8 mouse cellular contexts compared by ENCODE assay signal in the genomic region with DNA sequence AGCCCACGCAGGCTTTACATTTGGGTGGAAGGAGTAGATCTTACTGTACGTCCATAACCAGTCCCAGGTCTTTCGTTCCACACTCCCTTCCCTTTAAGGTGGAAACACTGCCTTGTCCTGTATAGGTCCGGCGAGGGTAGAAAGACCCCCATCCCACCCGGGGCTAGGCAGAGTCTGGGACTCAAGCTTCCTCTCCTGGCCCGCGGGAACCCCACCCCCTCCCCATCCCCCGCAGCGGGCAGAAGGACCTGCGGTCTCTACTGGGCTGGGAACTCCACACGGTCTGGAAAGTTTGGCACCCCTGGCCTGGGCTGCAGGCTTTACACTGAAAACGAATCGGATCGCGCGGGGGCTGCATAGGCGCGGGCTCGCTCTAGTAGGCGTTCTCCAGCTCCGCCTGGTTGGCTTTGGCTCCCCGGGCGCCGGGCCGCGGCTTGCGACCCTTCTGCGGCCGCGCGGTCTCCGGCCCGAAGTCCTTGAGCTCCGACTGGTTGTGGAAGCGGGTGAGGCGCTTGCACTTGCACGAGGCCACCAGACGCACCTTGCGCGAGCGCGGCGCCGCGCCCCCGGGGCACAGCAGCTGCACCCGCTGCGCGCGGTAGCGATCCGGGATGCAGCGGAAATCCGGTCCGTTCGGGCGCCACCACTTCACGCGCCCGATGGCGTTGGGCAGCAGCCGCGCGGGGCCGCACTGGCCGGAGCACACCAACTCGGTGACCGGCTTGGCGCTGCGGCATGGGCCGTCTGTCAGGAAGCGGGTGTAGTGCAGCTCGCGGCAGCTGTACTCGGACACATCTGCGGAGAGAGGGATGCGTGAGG. TPM values are rescaled to one million over a fixed set of nuclear protein-coding genes. Genes with fewer than 3 reads are reported as not detected.
DNase-seq lines count a peak whose midpoint lies in the region; ATAC-seq and TF ChIP-seq lines count a peak whose summit lies in the region.

No protein-coding gene starts in this region.

- peak overlapping the region; percentile 93 for H3K4me2 ChIP-seq in forebrain, embryonic 11.5 days (ENCODE audit: low read depth, low read length, severe bottlenecking)
- peak overlapping the region; percentile 85 for H3K4me2 ChIP-seq in kidney, postnatal 0 days (ENCODE audit: low read length)
- peak overlapping the region; percentile 93 for H3K4me2 ChIP-seq in midbrain, embryonic 14.5 days (ENCODE audit: low read length)

- no peak for TF ChIP-seq CTCF in kidney, postnatal 0 days (IDR thresholded peaks at IDR 0.05; ENCODE audit: low read depth)

- H3K27me3 ChIP-seq in heart, embryonic 10.5 days (ENCODE audit: insufficient read depth, poor library complexity, severe bottlenecking): peaks cover 95% of the 10 kb centered on the region
- H3K27me3 ChIP-seq in forebrain, embryonic 11.5 days (ENCODE audit: control insufficient read depth, insufficient read depth, low read length): peaks cover 58% of the 10 kb centered on the region
- H3K27me3 ChIP-seq in kidney, postnatal 0 days (ENCODE audit: insufficient read depth, low read length): peaks cover 19% of the 10 kb centered on the region
- H3K27me3 ChIP-seq in midbrain, embryonic 14.5 days (ENCODE audit: control insufficient read depth, insufficient read depth, low read length): peaks cover 53% of the 10 kb centered on the region

- DNase-seq in heart, embryonic 10.5 days (ENCODE audit: low spot score): peak; percentile 80
- DNase-seq in heart, adult 8-10 months (ENCODE audit: low spot score): no peak
- DNase-seq in ZHBTc4 (ENCODE audit: low read depth, low spot score): peak; percentile 70
- peak; percentile 77 for DNase-seq in forebrain, embryonic 11.5 days (ENCODE audit: low spot score)
- peak; percentile 62 for DNase-seq in kidney, postnatal 0 days (ENCODE audit: low spot score)
- peak; percentile 76 for DNase-seq in midbrain, embryonic 14.5 days
- DNase-seq in urinary bladder, postnatal 36 days (ENCODE audit: low spot score in 2 of 2): no peak
- DNase-seq in layer of hippocampus, postnatal 14 days (ENCODE audit: low spot score in 2 of 2): no peak

- H3K9me3 ChIP-seq in heart, embryonic 10.5 days: no peaks in the 10 kb centered on the region
- no peaks in the 10 kb centered on the region for H3K9me3 ChIP-seq in forebrain, embryonic 11.5 days (ENCODE audit: control insufficient read depth, low read length)
- H3K9me3 ChIP-seq in kidney, postnatal 0 days (replicated peaks; ENCODE audit: low read length): no peaks in the 10 kb centered on the region
- no peaks in the 10 kb centered on the region for H3K9me3 ChIP-seq in midbrain, embryonic 14.5 days (ENCODE audit: control insufficient read depth, low read length)

- peak overlapping the region; percentile 59 for H3K9ac ChIP-seq in forebrain, embryonic 11.5 days (ENCODE audit: low read length)
- peak overlapping the region; percentile 54 for H3K9ac ChIP-seq in kidney, postnatal 0 days (ENCODE audit: low read depth, low read length)
- H3K9ac ChIP-seq in midbrain, embryonic 14.5 days (replicated peaks; ENCODE audit: low read length): peak overlapping the region; percentile 60

- H3K27ac ChIP-seq in heart, embryonic 10.5 days: peak overlapping the region; percentile 88
- H3K27ac ChIP-seq in forebrain, embryonic 11.5 days (ENCODE audit: low read depth, low read length): no peak overlapping the region
- H3K27ac ChIP-seq in kidney, postnatal 0 days: no peak overlapping the region
- no peak overlapping the region for H3K27ac ChIP-seq in midbrain, embryonic 14.5 days (replicated peaks; ENCODE audit: low read depth, low read length)

- under 1% methylated on average over 78 of the region's 78 CpGs for WGBS in heart, embryonic 10.5 days
- under 1% methylated on average over 78 of the region's 78 CpGs for WGBS in forebrain, embryonic 11.5 days
- under 1% methylated on average over 78 of the region's 78 CpGs for WGBS in kidney, postnatal 0 days
- under 1% methylated on average over 78 of the region's 78 CpGs for WGBS in midbrain, embryonic 14.5 days

- peak overlapping the region; percentile 71 for H3K4me3 ChIP-seq in heart, embryonic 10.5 days
- peak overlapping the region; percentile 51 for H3K4me3 ChIP-seq in forebrain, embryonic 11.5 days (ENCODE audit: low read depth, low read length)
- H3K4me3 ChIP-seq in kidney, postnatal 0 days (replicated peaks; ENCODE audit: low read depth, low read length): peak overlapping the region; percentile 47
- peak overlapping the region; percentile 53 for H3K4me3 ChIP-seq in midbrain, embryonic 14.5 days (replicated peaks; ENCODE audit: low read depth, low read length)

- no peaks in the 10 kb centered on the region for H3K36me3 ChIP-seq in heart, embryonic 10.5 days
- no peaks in the 10 kb centered on the region for H3K36me3 ChIP-seq in forebrain, embryonic 11.5 days (ENCODE audit: control insufficient read depth, insufficient read depth, low read length)
- no peaks in the 10 kb centered on the region for H3K36me3 ChIP-seq in kidney, postnatal 0 days (ENCODE audit: insufficient read depth, low read length)
- no peaks in the 10 kb centered on the region for H3K36me3 ChIP-seq in midbrain, embryonic 14.5 days (ENCODE audit: control insufficient read depth, insufficient read depth, low read length)

- H3K4me1 ChIP-seq in heart, embryonic 10.5 days: peaks cover 55% of the 10 kb centered on the region
- H3K4me1 ChIP-seq in forebrain, embryonic 11.5 days (replicated peaks; ENCODE audit: control insufficient read depth, insufficient read depth, low read length): peaks cover 4% of the 10 kb centered on the region; the same call in 1 of the 2 replicates
- peaks cover 32% of the 10 kb centered on the region for H3K4me1 ChIP-seq in kidney, postnatal 0 days (replicated peaks; ENCODE audit: insufficient read depth, low read length)
- peaks cover 9% of the 10 kb centered on the region for H3K4me1 ChIP-seq in midbrain, embryonic 14.5 days (ENCODE audit: control insufficient read depth, insufficient read depth, low read length)

- peak; percentile 24; the same call in 1 of the 2 replicates for ATAC-seq in forebrain, embryonic 11.5 days (replicated peaks; ENCODE audit: low FRiP score)
- ATAC-seq in kidney, postnatal 0 days (replicated peaks; ENCODE audit: low FRiP score, low read depth): 0 out of 2 replicates have a peak, but pooled peaks have one; percentile 8
- ATAC-seq in midbrain, embryonic 14.5 days (ENCODE audit: low FRiP score, low TSS enrichment): peak; percentile 27; the same call in 1 of the 2 replicates

RNA-seq across cellular contexts. Expression of a gene that starts 3.1 kb away (rescaled TPM):
- 0.36 and 0.96 TPM in 2 replicates for polyA plus RNA-seq in heart, embryonic 10.5 days (2016; fragmentation: Nextera tagmentation; extraction: Ambion mirVana)
- 1 to 10 TPM in 3 of 4 experiments, under 1 TPM in 1; 0.65 to 1.9 (median 1.2) TPM for total RNA-seq in heart, adult 8-10 months (2022)
- polyA plus RNA-seq in forebrain, embryonic 11.5 days (2014; fragmentation: Nextera tagmentation; extraction: Ambion mirVana): not detected in 2 replicates
- polyA plus RNA-seq in kidney, postnatal 0 days (2015; fragmentation: Nextera tagmentation; extraction: Ambion mirVana): 1.6 and 1.8 TPM in 2 replicates
- polyA plus RNA-seq in midbrain, embryonic 14.5 days (2014; fragmentation: Nextera tagmentation; extraction: Ambion mirVana): not detected in 2 replicates
- not detected for total RNA-seq in layer of hippocampus, postnatal 14 days (2021)

RNA-seq across cellular contexts. Expression of a gene that starts 20.4 kb away (rescaled TPM):
- not detected in 2 replicates for polyA plus RNA-seq in heart, embryonic 10.5 days (2016; fragmentation: Nextera tagmentation; extraction: Ambion mirVana)
- total RNA-seq in heart, adult 8-10 months (2022): not detected
- polyA plus RNA-seq in forebrain, embryonic 11.5 days (2014; fragmentation: Nextera tagmentation; extraction: Ambion mirVana): not detected in 2 replicates
- polyA plus RNA-seq in kidney, postnatal 0 days (2015; fragmentation: Nextera tagmentation; extraction: Ambion mirVana): not detected in 2 replicates
- polyA plus RNA-seq in midbrain, embryonic 14.5 days (2014; fragmentation: Nextera tagmentation; extraction: Ambion mirVana): not detected in 2 replicates
- not detected for total RNA-seq in layer of hippocampus, postnatal 14 days (2021)

RNA-seq across cellular contexts. Expression of a gene that starts 23.1 kb away (rescaled TPM):
- polyA plus RNA-seq in heart, embryonic 10.5 days (2016; fragmentation: Nextera tagmentation; extraction: Ambion mirVana): 32.3 and 47.3 TPM in 2 replicates
- total RNA-seq in heart, adult 8-10 months (2022): 100 to 1,000 TPM; 107 to 186 (median 147) TPM
- 10.4 and 11.6 TPM in 2 replicates for polyA plus RNA-seq in forebrain, embryonic 11.5 days (2014; fragmentation: Nextera tagmentation; extraction: Ambion mirVana)
- 51.7 and 57.9 TPM in 2 replicates for polyA plus RNA-seq in kidney, postnatal 0 days (2015; fragmentation: Nextera tagmentation; extraction: Ambion mirVana)
- polyA plus RNA-seq in midbrain, embryonic 14.5 days (2014; fragmentation: Nextera tagmentation; extraction: Ambion mirVana): 16.5 and 17.2 TPM in 2 replicates
- 100 to 1,000 TPM; 156 to 159 TPM for total RNA-seq in layer of hippocampus, postnatal 14 days (2021)

Comparison
In these comparisons a context has a peak if more than half of its experiments do, and no peak if none do; other contexts are left out.
1. DNase-seq: peak in heart, embryonic 10.5 days (single experiment), ZHBTc4 (single experiment), forebrain, embryonic 11.5 days (single experiment), kidney, postnatal 0 days (single experiment) and midbrain, embryonic 14.5 days (single experiment); none in heart, adult 8-10 months (single experiment), urinary bladder, postnatal 36 days (0 of 2) and layer of hippocampus, postnatal 14 days (0 of 2).
2. Peak in every context shown above with its lines, with median percentiles within 50 percentile points of each other: H3K4me3 ChIP-seq, ATAC-seq, H3K4me2 ChIP-seq and H3K9ac ChIP-seq.